Mouse (Mus musculus) C2C12 (cell line): ENCODE results near the gene Naa10.

Source experiments
- CTCF ChIP-seq: IDR thresholded peaks from one replicate; pipeline ENCODE4 v1.5.1; 2011; ENCODE audit not compliant: control insufficient read depth, insufficient read depth, insufficient read length
- MAX ChIP-seq: IDR thresholded peaks from one replicate; pipeline ENCODE4 v1.6.1; 2011; ENCODE audit warnings: mild to moderate bottlenecking, control low read depth

DNA sequence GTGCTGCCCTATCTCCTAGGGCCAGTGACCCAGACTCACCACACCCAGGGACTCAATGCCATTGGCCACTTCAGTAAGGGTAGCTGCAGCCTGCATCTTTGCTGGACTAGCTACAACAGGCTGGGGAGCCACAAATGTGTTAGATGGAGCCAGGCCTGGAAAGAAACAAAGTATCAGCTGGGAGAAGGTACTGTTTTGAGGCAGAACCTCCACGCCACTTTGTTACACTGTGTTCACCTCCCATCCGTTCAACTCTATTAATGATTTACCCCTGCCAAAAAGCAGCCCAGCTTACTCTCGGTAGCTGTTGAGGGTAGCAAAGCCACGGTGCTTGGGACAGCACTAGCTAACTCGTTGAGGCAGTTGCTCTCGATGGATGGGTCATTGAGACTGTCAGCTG is 25.2 kb upstream of the Naa10 start:
- TF ChIP-seq CTCF (no peak), MAX (no peak)
